Mouse (Mus musculus) erythroblast, embryonic 14.5 days (primary cell): ENCODE measurements around the gene Cat. TPM values are rescaled to one million over a fixed set of nuclear protein-coding genes. Genes with fewer than 3 reads are reported as not detected.

Experiments
- H3K27me3 ChIP-seq: 2 replicates; pipeline ENCODE4 v1.6.1; 2012; ENCODE audit warnings: inconsistent platforms; ENCODE audit not compliant: control insufficient read depth
- H3K36me3 ChIP-seq: 2 replicates; pipeline ENCODE4 v1.6.1; 2012; ENCODE audit warnings: mild to moderate bottlenecking, inconsistent platforms; ENCODE audit not compliant: control insufficient read depth
- H3K4me1 ChIP-seq: 2 replicates; pipeline ENCODE4 v1.6.1; 2012; ENCODE audit warnings: inconsistent platforms; ENCODE audit not compliant: control insufficient read depth
- H3K4me3 ChIP-seq: replicated peaks from 2 replicates; pipeline ENCODE3; 2012; ENCODE audit warnings: moderate library complexity, mild to moderate bottlenecking, inconsistent platforms
- H3K9me3 ChIP-seq: 2 replicates; pipeline ENCODE4 v1.6.1; 2012; ENCODE audit warnings: low read length, inconsistent platforms, mixed read lengths; ENCODE audit not compliant: control insufficient read depth
- GATA1 ChIP-seq: IDR thresholded peaks from 2 replicates; pipeline ENCODE4 v1.6.1; 2012; ENCODE audit warnings: low read length, inconsistent platforms, mixed read lengths
- TAL1 ChIP-seq: IDR thresholded peaks from 3 replicates; pipeline ENCODE4 v1.6.1; 2012; ENCODE audit warnings: low read length, inconsistent platforms, mixed read lengths
- polyA plus RNA-seq: library from polyadenylated mRNA; stranded (reverse); fragments of >175 nt; gene quantifications from 2 replicates; pipeline ENCODE4 v1.2.3, GENCODE M21; 2012

Gene Cat
- polyA plus RNA-seq, 1 experiment: 31.9 TPM

DNA sequence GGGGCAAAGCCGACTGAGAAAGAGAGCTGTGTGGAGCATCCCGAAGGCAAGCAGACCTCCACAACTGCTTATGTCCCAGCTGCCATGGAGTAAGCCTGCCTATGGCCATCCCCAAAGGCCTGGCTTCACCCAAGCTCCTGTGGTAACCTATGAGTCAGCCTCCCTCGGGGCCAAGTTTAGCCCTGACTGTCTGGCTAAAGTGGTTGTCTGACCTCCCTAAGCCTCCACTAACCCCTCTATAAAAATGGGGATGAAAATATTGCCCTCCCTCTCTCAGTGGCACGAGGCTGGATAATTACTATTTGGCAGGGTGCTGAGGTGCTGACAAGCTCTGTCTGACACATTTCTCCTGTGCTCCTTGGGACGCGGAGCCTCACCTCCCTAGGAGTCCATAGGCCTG is 73.6 kb downstream of the Cat start, which contains the start of gene Elf5:
Gene Elf5, plus strand, starts transcription at position 341 of the 400 bp plus-strand sequence.
- Histone ChIP-seq H3K4me3 (no peak within 1 kb of the TSS), H3K9me3 (no peaks in the 10 kb centered on the region), H3K27me3 (no peaks in the 10 kb centered on the region), H3K36me3 (no peaks in the 10 kb centered on the region), H3K4me1 (no peaks in the 10 kb centered on the region)
- TF ChIP-seq TAL1 (no peak), GATA1 (no peak)

DNA sequence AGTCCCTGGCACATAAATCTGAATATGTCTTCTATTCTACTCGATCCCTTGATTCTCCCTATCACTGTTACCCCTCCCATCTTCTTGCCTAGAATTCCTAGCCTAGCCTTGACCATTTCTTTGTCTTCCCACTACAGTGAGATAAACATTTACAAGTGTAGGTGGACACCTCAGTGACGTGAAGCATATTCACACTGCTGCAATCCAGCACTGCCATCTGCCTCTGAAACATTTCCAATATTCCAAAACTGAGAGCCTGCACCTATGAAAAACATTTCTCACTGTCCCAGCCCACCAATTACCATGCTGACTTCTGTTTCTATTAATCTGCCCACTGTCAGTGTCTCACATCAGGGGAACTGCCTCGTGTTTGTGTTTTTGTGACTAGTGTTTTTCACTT is 78.7 kb downstream of the Cat start:
- no peaks in the 10 kb centered on the region for H3K9me3 ChIP-seq

More for the DNA sequence above, 78.7 kb downstream of the Cat start:
- Histone ChIP-seq H3K27me3 (no peaks in the 10 kb centered on the region), H3K4me1 (no peaks in the 10 kb centered on the region), H3K4me3 (no peak overlapping the region), H3K36me3 (no peaks in the 10 kb centered on the region)
- TF ChIP-seq TAL1 (no peak), GATA1 (no peak)

Other genes with a start within 250 kb of the Cat start
- gene Ehf, start 181.9 kb downstream of the Cat start, polyA plus RNA-seq: 0.04 TPM in 1 of 2 replicates, not detected in the other
- not detected in 2 replicates for gene Elf5, start 73.5 kb downstream of the Cat start, polyA plus RNA-seq
- gene Abtb2, start 81.2 kb upstream of the Cat start, polyA plus RNA-seq: 0.08 and 0.12 TPM in 2 replicates